Mouse (Mus musculus): ENCODE results near the gene Ccdc183. TPM values are rescaled to one million over a fixed set of nuclear protein-coding genes. Genes with fewer than 3 reads are reported as not detected.

The Ccdc183 gene
- polyA plus RNA-seq, 1 experiment from 2014 or later, result 0.23 TPM

GRCm38 (mm10) chr2:25654502-25654901 is 37.0 kb upstream of the Ccdc183 start:
- no peak for ATAC-seq (ENCODE audit: low FRiP score, low TSS enrichment)
- Histone ChIP-seq H3K9ac (ENCODE audit: low read depth, low read length) (no peak overlapping the region), H3K9me3 (ENCODE audit: control insufficient read depth, low read length) (no peaks in the 10 kb centered on the region), H3K4me1 (ENCODE audit: control insufficient read depth, insufficient read depth, low read length) (no peaks in the 10 kb centered on the region), H3K36me3 (ENCODE audit: control insufficient read depth, insufficient read depth, low read length) (no peaks in the 10 kb centered on the region), H3K4me3 (ENCODE audit: low read length) (no peak overlapping the region), H3K27me3 (ENCODE audit: control insufficient read depth, insufficient read depth, low read length) (no peaks in the 10 kb centered on the region), H3K4me2 (replicated peaks; ENCODE audit: low read depth, low read length) (no peak overlapping the region), H3K27ac (ENCODE audit: low read depth, low read length) (no peak overlapping the region)
- WGBS, result 45% methylated on average over 1 of the region's 1 CpGs

- no peak within 1 kb of the TSS for H3K4me3 ChIP-seq (ENCODE audit: low read length)
- no peak within 1 kb of the TSS for H3K9ac ChIP-seq (ENCODE audit: low read depth, low read length)
- no peaks in the 10 kb centered on the region for H3K4me1 ChIP-seq (ENCODE audit: control insufficient read depth, insufficient read depth, low read length)
- H3K9me3 ChIP-seq (ENCODE audit: control insufficient read depth, low read length), result no peaks in the 10 kb centered on the region
- H3K27me3 ChIP-seq (ENCODE audit: control insufficient read depth, insufficient read depth, low read length), result no peaks in the 10 kb centered on the region
- no peaks in the 10 kb centered on the region for H3K36me3 ChIP-seq (ENCODE audit: control insufficient read depth, insufficient read depth, low read length)
- no peak within 1 kb of the TSS for H3K4me2 ChIP-seq (replicated peaks; ENCODE audit: low read depth, low read length)
- H3K27ac ChIP-seq (ENCODE audit: low read depth, low read length), result no peak within 1 kb of the TSS
- no peak for ATAC-seq (ENCODE audit: low FRiP score, low TSS enrichment)
- 85% methylated on average over 2 of the region's 2 CpGs for WGBS
These were observed 35.4 kb upstream of the Ccdc183 start, which contains the start of gene Lcn8 for GRCm38 (mm10) chr2:25652902-25653301. Gene Lcn8 (plus strand): TSS chr2:25653120.

GRCm38 (mm10) chr2:25639890-25640289 is 22.4 kb upstream of the Ccdc183 start:
- no peak for ATAC-seq (ENCODE audit: low FRiP score, low TSS enrichment)
- no peaks in the 10 kb centered on the region for H3K27me3 ChIP-seq (ENCODE audit: control insufficient read depth, insufficient read depth, low read length)
- no peaks in the 10 kb centered on the region for H3K36me3 ChIP-seq (ENCODE audit: control insufficient read depth, insufficient read depth, low read length)
- no peak overlapping the region for H3K9ac ChIP-seq (ENCODE audit: low read depth, low read length)
- H3K9me3 ChIP-seq (ENCODE audit: control insufficient read depth, low read length), result no peaks in the 10 kb centered on the region
- H3K4me3 ChIP-seq (ENCODE audit: low read length), result no peak overlapping the region
- H3K27ac ChIP-seq (ENCODE audit: low read depth, low read length), result no peak overlapping the region
- no peak overlapping the region for H3K4me2 ChIP-seq (replicated peaks; ENCODE audit: low read depth, low read length)
- no peaks in the 10 kb centered on the region for H3K4me1 ChIP-seq (ENCODE audit: control insufficient read depth, insufficient read depth, low read length)
- 16% methylated on average over 6 of the region's 6 CpGs for WGBS

GRCm38 (mm10) chr2:25634046-25634445 is 16.6 kb upstream of the Ccdc183 start:
- no peak overlapping the region for H3K27ac ChIP-seq (ENCODE audit: low read depth, low read length)
- H3K9me3 ChIP-seq (ENCODE audit: control insufficient read depth, low read length), result no peaks in the 10 kb centered on the region
- ATAC-seq (ENCODE audit: low FRiP score, low TSS enrichment), result no peak
- no peaks in the 10 kb centered on the region for H3K36me3 ChIP-seq (ENCODE audit: control insufficient read depth, insufficient read depth, low read length)
- no peaks in the 10 kb centered on the region for H3K4me1 ChIP-seq (ENCODE audit: control insufficient read depth, insufficient read depth, low read length)
- WGBS, result 53% methylated on average over 1 of the region's 1 CpGs
- H3K9ac ChIP-seq (ENCODE audit: low read depth, low read length), result no peak overlapping the region
- no peak overlapping the region for H3K4me2 ChIP-seq (replicated peaks; ENCODE audit: low read depth, low read length)
- H3K27me3 ChIP-seq (ENCODE audit: control insufficient read depth, insufficient read depth, low read length), result no peaks in the 10 kb centered on the region
- H3K4me3 ChIP-seq (ENCODE audit: low read length), result no peak overlapping the region

- H3K4me3 ChIP-seq (ENCODE audit: low read length), result no peak overlapping the region
- 82% methylated on average over 3 of the region's 3 CpGs for WGBS
These were observed 16.1 kb upstream of the Ccdc183 start for GRCm38 (mm10) chr2:25633616-25634015.

GRCm38 (mm10) chr2:25628738-25629137 is 11.3 kb upstream of the Ccdc183 start:
- Histone ChIP-seq H3K36me3 (ENCODE audit: control insufficient read depth, insufficient read depth, low read length) (no peaks in the 10 kb centered on the region), H3K27ac (ENCODE audit: low read depth, low read length) (no peak overlapping the region), H3K4me3 (ENCODE audit: low read length) (no peak overlapping the region), H3K9ac (ENCODE audit: low read depth, low read length) (no peak overlapping the region), H3K4me2 (replicated peaks; ENCODE audit: low read depth, low read length) (no peak overlapping the region), H3K4me1 (ENCODE audit: control insufficient read depth, insufficient read depth, low read length) (no peaks in the 10 kb centered on the region), H3K9me3 (ENCODE audit: control insufficient read depth, low read length) (no peaks in the 10 kb centered on the region), H3K27me3 (ENCODE audit: control insufficient read depth, insufficient read depth, low read length) (no peaks in the 10 kb centered on the region)
- no peak for ATAC-seq (ENCODE audit: low FRiP score, low TSS enrichment)
- 36% methylated on average over 4 of the region's 4 CpGs for WGBS

More at GRCm38 (mm10) chr2:25633616-25634015, 16.1 kb upstream of the Ccdc183 start:
- Histone ChIP-seq H3K9me3 (ENCODE audit: control insufficient read depth, low read length) (no peaks in the 10 kb centered on the region), H3K27me3 (ENCODE audit: control insufficient read depth, insufficient read depth, low read length) (no peaks in the 10 kb centered on the region), H3K27ac (ENCODE audit: low read depth, low read length) (no peak overlapping the region), H3K9ac (ENCODE audit: low read depth, low read length) (no peak overlapping the region), H3K4me1 (ENCODE audit: control insufficient read depth, insufficient read depth, low read length) (no peaks in the 10 kb centered on the region), H3K4me2 (replicated peaks; ENCODE audit: low read depth, low read length) (no peak overlapping the region), H3K36me3 (ENCODE audit: control insufficient read depth, insufficient read depth, low read length) (no peaks in the 10 kb centered on the region)
- ATAC-seq (ENCODE audit: low FRiP score, low TSS enrichment), result no peak

GRCm38 (mm10) chr2:25627811-25628210 is 10.3 kb upstream of the Ccdc183 start, which contains the start of gene Fcna:
Gene Fcna (minus strand): TSS chr2:25628030.
- Histone ChIP-seq H3K9ac (ENCODE audit: low read depth, low read length) (no peak within 1 kb of the TSS), H3K4me3 (ENCODE audit: low read length) (no peak within 1 kb of the TSS), H3K9me3 (ENCODE audit: control insufficient read depth, low read length) (no peaks in the 10 kb centered on the region), H3K36me3 (ENCODE audit: control insufficient read depth, insufficient read depth, low read length) (no peaks in the 10 kb centered on the region), H3K4me2 (replicated peaks; ENCODE audit: low read depth, low read length) (no peak within 1 kb of the TSS), H3K27ac (ENCODE audit: low read depth, low read length) (no peak within 1 kb of the TSS), H3K27me3 (ENCODE audit: control insufficient read depth, insufficient read depth, low read length) (no peaks in the 10 kb centered on the region), H3K4me1 (ENCODE audit: control insufficient read depth, insufficient read depth, low read length) (no peaks in the 10 kb centered on the region)
- ATAC-seq (ENCODE audit: low FRiP score, low TSS enrichment), result no peak
- 85% methylated on average over 6 of the region's 6 CpGs for WGBS

GRCm38 (mm10) chr2:25625986-25626385 is 8.5 kb upstream of the Ccdc183 start:
- 39% methylated on average over 5 of the region's 5 CpGs for WGBS
- H3K4me3 ChIP-seq (ENCODE audit: low read length), result no peak overlapping the region
- no peak overlapping the region for H3K4me2 ChIP-seq (replicated peaks; ENCODE audit: low read depth, low read length)
- no peaks in the 10 kb centered on the region for H3K27me3 ChIP-seq (ENCODE audit: control insufficient read depth, insufficient read depth, low read length)
- no peak overlapping the region for H3K27ac ChIP-seq (ENCODE audit: low read depth, low read length)
- H3K4me1 ChIP-seq (ENCODE audit: control insufficient read depth, insufficient read depth, low read length), result peaks cover under 1% of the 10 kb centered on the region; the same call in 1 of the 2 replicates
- no peak for ATAC-seq (ENCODE audit: low FRiP score, low TSS enrichment)
- no peaks in the 10 kb centered on the region for H3K9me3 ChIP-seq (ENCODE audit: control insufficient read depth, low read length)
- no peaks in the 10 kb centered on the region for H3K36me3 ChIP-seq (ENCODE audit: control insufficient read depth, insufficient read depth, low read length)
- no peak overlapping the region for H3K9ac ChIP-seq (ENCODE audit: low read depth, low read length)

GRCm38 (mm10) chr2:25621229-25622200 is 4.0 kb upstream of the Ccdc183 start, which contains the start of gene Tmem141:
Gene Tmem141 (minus strand): TSS chr2:25622005.
- Histone ChIP-seq H3K9me3 (ENCODE audit: control insufficient read depth, low read length) (no peaks in the 10 kb centered on the region), H3K4me1 (ENCODE audit: control insufficient read depth, insufficient read depth, low read length) (peaks cover 6% of the 10 kb centered on the region), H3K27me3 (ENCODE audit: control insufficient read depth, insufficient read depth, low read length) (peaks cover 11% of the 10 kb centered on the region), H3K9ac (ENCODE audit: low read depth, low read length) (peak within 1 kb of the TSS; percentile 64), H3K4me2 (replicated peaks; ENCODE audit: low read depth, low read length) (peak within 1 kb of the TSS; percentile 84), H3K27ac (ENCODE audit: low read depth, low read length) (0 out of 2 replicates have a peak within 1 kb of the TSS, but pooled peaks have one; percentile 9), H3K36me3 (ENCODE audit: control insufficient read depth, insufficient read depth, low read length) (no peaks in the 10 kb centered on the region), H3K4me3 (ENCODE audit: low read length) (peak within 1 kb of the TSS; percentile 55)
- ATAC-seq (ENCODE audit: low FRiP score, low TSS enrichment), result peak; percentile 96
- WGBS, result 5% methylated on average over 34 of the region's 34 CpGs
